Mouse (Mus musculus) C2C12 (cell line): ENCODE measurements around the gene 0610037L13Rik. TPM values are rescaled to one million over a fixed set of nuclear protein-coding genes. Genes with fewer than 3 reads are reported as not detected.

Experiments used
- H3K27me3 ChIP-seq: one replicate; pipeline ENCODE4 v1.6.1; 2011; ENCODE audit not compliant: control insufficient read depth, insufficient read depth, insufficient read length
- H3K36me3 ChIP-seq: one replicate; pipeline ENCODE4 v1.6.1; 2011; ENCODE audit not compliant: control insufficient read depth, insufficient read depth
- H3K4me3 ChIP-seq: one replicate; pipeline ENCODE4 v1.5.1; 2011; ENCODE audit warnings: mild to moderate bottlenecking, control low read depth; ENCODE audit not compliant: poor library complexity, insufficient read depth, severe bottlenecking
- H3K79me2 ChIP-seq: one replicate; pipeline ENCODE4 v1.6.1; 2011; ENCODE audit not compliant: control insufficient read depth, insufficient read depth
- H3K79me3 ChIP-seq: one replicate; pipeline ENCODE4 v1.6.1; 2011; ENCODE audit warnings: low read depth, control low read depth
- H3ac ChIP-seq: one replicate; pipeline ENCODE3; 2011; ENCODE audit warnings: low read depth; ENCODE audit not compliant: control insufficient read depth, insufficient read length
- CEBPB ChIP-seq: IDR thresholded peaks from one replicate; pipeline ENCODE4 v1.6.1; 2011; ENCODE audit warnings: low read depth, mild to moderate bottlenecking, control low read depth, moderate library complexity
- CTCF ChIP-seq: IDR thresholded peaks from one replicate; pipeline ENCODE4 v1.5.1; 2011; ENCODE audit not compliant: control insufficient read depth, insufficient read depth, insufficient read length
- FOSL1 ChIP-seq: IDR thresholded peaks from one replicate; pipeline ENCODE4 v1.8.0; 2011; ENCODE audit warnings: mild to moderate bottlenecking, low read length; ENCODE audit not compliant: poor library complexity, insufficient read depth, severe bottlenecking
- MAX ChIP-seq: IDR thresholded peaks from one replicate; pipeline ENCODE4 v1.6.1; 2011; ENCODE audit warnings: mild to moderate bottlenecking, control low read depth
- MYOD1 ChIP-seq: IDR thresholded peaks from one replicate; pipeline ENCODE4 v1.6.1; 2011; ENCODE audit warnings: low read depth; ENCODE audit not compliant: control insufficient read depth, insufficient read length
- MYOG ChIP-seq: IDR thresholded peaks from one replicate; pipeline ENCODE4 v1.6.1; 2011; ENCODE audit not compliant: control insufficient read depth, insufficient read length; ENCODE audit errors: extremely low read depth
- USF1 ChIP-seq: IDR thresholded peaks from one replicate; pipeline ENCODE4 v1.6.1; 2011; ENCODE audit warnings: low read depth, mild to moderate bottlenecking, control low read depth, moderate library complexity
- polyA plus RNA-seq: library from polyadenylated mRNA; unstranded; fragments of >200 nt; fragmentation: generic; extraction: Trizol; gene quantifications from one replicate; pipeline ENCODE4 v1.2.1, GENCODE M21; 2012; ENCODE audit warnings: missing spikeins

The 0610037L13Rik gene
- polyA plus RNA-seq, 1 experiment, result 78.7 TPM

GRCm38 (mm10) chr4:107900206-107900605 lies 10.6 kb downstream of the 0610037L13Rik start:
- no peaks in the 10 kb centered on the region for H3K27me3 ChIP-seq
- no peak overlapping the region for H3K4me3 ChIP-seq
- H3ac ChIP-seq, result no peak overlapping the region

GRCm38 (mm10) chr4:107904252-107904651 lies 14.6 kb downstream of the 0610037L13Rik start:
- Histone ChIP-seq H3K4me3 (no peak overlapping the region), H3K79me3 (no peaks in the 10 kb centered on the region), H3K36me3 (peaks cover 6% of the 10 kb centered on the region), H3ac (no peak overlapping the region), H3K27me3 (no peaks in the 10 kb centered on the region), H3K79me2 (no peaks in the 10 kb centered on the region)
- TF ChIP-seq MYOD1 (no peak), CTCF (no peak), MAX (no peak), CEBPB (no peak), FOSL1 (no peak), USF1 (no peak), MYOG (no peak)

More at GRCm38 (mm10) chr4:107900206-107900605, 10.6 kb downstream of the 0610037L13Rik start:
- peaks cover 25% of the 10 kb centered on the region for H3K36me3 ChIP-seq
- TF ChIP-seq MYOD1, result no peak
- no peak for TF ChIP-seq FOSL1
- TF ChIP-seq MYOG, result no peak
- no peak for TF ChIP-seq MAX
- no peak for TF ChIP-seq CTCF
- TF ChIP-seq CEBPB, result no peak
- no peak for TF ChIP-seq USF1
- no peaks in the 10 kb centered on the region for H3K79me2 ChIP-seq
- H3K79me3 ChIP-seq, result no peaks in the 10 kb centered on the region

- no peaks in the 10 kb centered on the region for H3K79me3 ChIP-seq
- no peaks in the 10 kb centered on the region for H3K79me2 ChIP-seq
- TF ChIP-seq MAX (no peak), USF1 (no peak), FOSL1 (no peak), MYOG (no peak), MYOD1 (no peak), CTCF (no peak), CEBPB (no peak)
- peaks cover 21% of the 10 kb centered on the region for H3K36me3 ChIP-seq
- H3ac ChIP-seq, result no peak overlapping the region
- no peak overlapping the region for H3K4me3 ChIP-seq
- no peaks in the 10 kb centered on the region for H3K27me3 ChIP-seq
These were observed 16.9 kb downstream of the 0610037L13Rik start for GRCm38 (mm10) chr4:107906561-107906960.

GRCm38 (mm10) chr4:107910020-107910419 lies 20.4 kb downstream of the 0610037L13Rik start:
- Histone ChIP-seq H3K36me3 (peaks cover 29% of the 10 kb centered on the region), H3K27me3 (no peaks in the 10 kb centered on the region)

DNA sequence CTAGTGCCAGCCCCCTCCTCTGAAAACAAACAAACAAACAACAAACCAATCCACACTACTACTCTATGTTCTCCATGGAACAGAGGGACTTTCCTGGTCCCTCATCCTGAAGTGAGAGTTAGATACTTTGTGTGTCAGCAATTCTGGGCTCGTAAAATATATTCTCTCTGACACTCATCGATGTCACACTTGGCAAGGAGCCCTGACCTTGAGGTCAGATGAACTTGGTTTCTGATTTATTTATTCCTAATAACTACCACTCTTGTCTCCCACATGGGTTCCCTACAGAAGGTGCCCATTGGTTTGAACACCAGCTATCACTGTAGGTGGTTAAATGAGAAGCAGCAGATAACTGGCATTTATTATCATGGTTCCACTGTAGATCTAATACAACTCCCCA lies 30.7 kb downstream of the 0610037L13Rik start:
- Histone ChIP-seq H3K36me3 (no peaks in the 10 kb centered on the region), H3K27me3 (no peaks in the 10 kb centered on the region), H3ac (no peak overlapping the region), H3K79me3 (no peaks in the 10 kb centered on the region), H3K79me2 (no peaks in the 10 kb centered on the region), H3K4me3 (no peak overlapping the region)
- TF ChIP-seq CEBPB (no peak), MYOD1 (no peak), FOSL1 (no peak)

More at GRCm38 (mm10) chr4:107910020-107910419, 20.4 kb downstream of the 0610037L13Rik start:
- Histone ChIP-seq H3K79me3 (no peaks in the 10 kb centered on the region), H3K79me2 (no peaks in the 10 kb centered on the region), H3K4me3 (no peak overlapping the region), H3ac (no peak overlapping the region)
- TF ChIP-seq MYOG (no peak), CTCF (no peak), CEBPB (no peak), FOSL1 (no peak)

GRCm38 (mm10) chr4:107921152-107921695 lies 31.6 kb downstream of the 0610037L13Rik start:
- Histone ChIP-seq H3K36me3 (no peaks in the 10 kb centered on the region), H3K4me3 (no peak overlapping the region), H3K79me2 (no peaks in the 10 kb centered on the region), H3K27me3 (no peaks in the 10 kb centered on the region), H3ac (no peak overlapping the region), H3K79me3 (no peaks in the 10 kb centered on the region)
- TF ChIP-seq CTCF, result no peak
- TF ChIP-seq USF1, result no peak
- TF ChIP-seq MAX, result no peak
- no peak for TF ChIP-seq MYOG
- TF ChIP-seq MYOD1, result no peak
- TF ChIP-seq CEBPB, result no peak
- TF ChIP-seq FOSL1, result no peak
